Comparison of ENCODE assay signal across 9 mouse cellular contexts in genomic region chr8:120473729-120474364, GRCm38 (mm10).
A peak's percentile ranks its signal among the peaks of the same experiment; 100 is the strongest.
DNase-seq lines count a peak whose midpoint lies in the region; ATAC-seq lines count a peak whose summit lies in the region.
"Had no signal": no experiment of that assay in that cellular context is flagged by ENCODE, and none has a peak within 500 bp of the region (broad histone marks: within the 10 kb centered on the region; RNA-seq: fewer than 3 reads in every experiment).

No protein-coding gene starts in this region.

- WGBS in midbrain, embryonic 10.5 days, result 86% methylated on average over 13 of the region's 13 CpGs
- 88% methylated on average over 13 of the region's 13 CpGs for WGBS in midbrain, embryonic 11.5 days
- 71% methylated on average over 13 of the region's 13 CpGs for WGBS in heart, embryonic 16.5 days
- WGBS in limb, embryonic 11.5 days, result 93% methylated on average over 13 of the region's 13 CpGs

- no peak overlapping the region for H3K4me2 ChIP-seq in midbrain, embryonic 11.5 days
- no peak overlapping the region for H3K4me2 ChIP-seq in heart, embryonic 16.5 days (ENCODE audit: low read depth, low read length)
- no peak overlapping the region for H3K4me2 ChIP-seq in limb, embryonic 11.5 days (ENCODE audit: low read depth, severe bottlenecking)
- H3K4me2 ChIP-seq: midbrain, embryonic 15.5 days had no signal

- no peak for DNase-seq in midbrain, embryonic 10.5 days (ENCODE audit: low spot score)
- no peak for DNase-seq in midbrain, embryonic 11.5 days (ENCODE audit: low spot score, missing footprints)
- DNase-seq in limb, embryonic 11.5 days (ENCODE audit: low spot score), result no peak
- DNase-seq in thymus, postnatal 4 days, result peak; percentile 84
- no peak for DNase-seq in right cerebral cortex, postnatal 4 days
- no peak for DNase-seq in right cerebral cortex, postnatal 14 days
- DNase-seq: left cerebral cortex, postnatal 4 days had no signal

- no peak overlapping the region for H3K4me3 ChIP-seq in midbrain, embryonic 10.5 days
- H3K4me3 ChIP-seq in midbrain, embryonic 11.5 days (ENCODE audit: low read depth, low read length), result no peak overlapping the region
- H3K4me3 ChIP-seq in heart, embryonic 16.5 days (ENCODE audit: low read length), result no peak overlapping the region
- no peak overlapping the region for H3K4me3 ChIP-seq in limb, embryonic 11.5 days (ENCODE audit: low read depth, low read length)
- H3K4me3 ChIP-seq: midbrain, embryonic 15.5 days had no signal

- no peak overlapping the region for H3K9ac ChIP-seq in midbrain, embryonic 11.5 days (ENCODE audit: low read length)
- H3K9ac ChIP-seq in heart, embryonic 16.5 days (ENCODE audit: low read length), result no peak overlapping the region
- 0 out of 2 replicates have a peak overlapping the region, but pooled peaks have one; percentile 7 for H3K9ac ChIP-seq in limb, embryonic 11.5 days (ENCODE audit: low read length)
- H3K9ac ChIP-seq: midbrain, embryonic 15.5 days had no signal

- H3K27ac ChIP-seq in midbrain, embryonic 10.5 days (replicated peaks), result peak overlapping the region; percentile 81; the same call in 1 of the 2 replicates
- no peak overlapping the region for H3K27ac ChIP-seq in midbrain, embryonic 11.5 days (ENCODE audit: low read depth, low read length)
- no peak overlapping the region; the same call in 1 of the 2 replicates for H3K27ac ChIP-seq in heart, embryonic 16.5 days (ENCODE audit: low read length)
- no peak overlapping the region for H3K27ac ChIP-seq in limb, embryonic 11.5 days (replicated peaks; ENCODE audit: low read depth, low read length)
- H3K27ac ChIP-seq: midbrain, embryonic 15.5 days had no signal

- ATAC-seq in midbrain, embryonic 11.5 days (ENCODE audit: low FRiP score), result no peak
- peak; percentile 38; the same call in 1 of the 2 replicates for ATAC-seq in heart, embryonic 16.5 days (replicated peaks; ENCODE audit: extremely low read depth, insufficient read depth, low FRiP score)
- no peak for ATAC-seq in limb, embryonic 11.5 days (ENCODE audit: insufficient number of reproducible peaks, low FRiP score, low TSS enrichment, low read depth)
- ATAC-seq: midbrain, embryonic 15.5 days had no signal

- H3K27me3 ChIP-seq in midbrain, embryonic 10.5 days (ENCODE audit: low read depth, poor library complexity, severe bottlenecking), result peaks cover 51% of the 10 kb centered on the region
- H3K27me3 ChIP-seq in midbrain, embryonic 11.5 days (ENCODE audit: control insufficient read depth, insufficient read depth, low read length), result no peaks in the 10 kb centered on the region
- H3K27me3 ChIP-seq in heart, embryonic 16.5 days (ENCODE audit: control insufficient read depth, insufficient read depth, low read length), result no peaks in the 10 kb centered on the region; the same call in 1 of the 2 replicates
- no peaks in the 10 kb centered on the region for H3K27me3 ChIP-seq in limb, embryonic 11.5 days (ENCODE audit: control insufficient read depth, insufficient read depth, low read length)
- H3K27me3 ChIP-seq: midbrain, embryonic 15.5 days had no signal

- no peaks in the 10 kb centered on the region for H3K36me3 ChIP-seq in midbrain, embryonic 10.5 days
- H3K36me3 ChIP-seq in midbrain, embryonic 11.5 days (ENCODE audit: control insufficient read depth, insufficient read depth, low read length), result no peaks in the 10 kb centered on the region
- no peaks in the 10 kb centered on the region for H3K36me3 ChIP-seq in heart, embryonic 16.5 days (ENCODE audit: control insufficient read depth, insufficient read depth)
- H3K36me3 ChIP-seq in limb, embryonic 11.5 days (ENCODE audit: control insufficient read depth, insufficient read depth, low read length), result no peaks in the 10 kb centered on the region
- H3K36me3 ChIP-seq: midbrain, embryonic 15.5 days had no signal

- H3K4me1 ChIP-seq in midbrain, embryonic 10.5 days, result peaks cover 86% of the 10 kb centered on the region
- peaks cover 57% of the 10 kb centered on the region for H3K4me1 ChIP-seq in midbrain, embryonic 11.5 days (ENCODE audit: control insufficient read depth, insufficient read depth, low read length)
- H3K4me1 ChIP-seq in heart, embryonic 16.5 days (ENCODE audit: control insufficient read depth, insufficient read depth, low read length), result peaks cover 41% of the 10 kb centered on the region
- H3K4me1 ChIP-seq in limb, embryonic 11.5 days (ENCODE audit: control insufficient read depth, insufficient read depth, low read length), result peaks cover 47% of the 10 kb centered on the region

- H3K9me3 ChIP-seq in midbrain, embryonic 10.5 days (replicated peaks), result no peaks in the 10 kb centered on the region
- no peaks in the 10 kb centered on the region for H3K9me3 ChIP-seq in midbrain, embryonic 11.5 days (ENCODE audit: control insufficient read depth, low read length)
- H3K9me3 ChIP-seq in heart, embryonic 16.5 days (replicated peaks; ENCODE audit: control insufficient read depth, low read length), result no peaks in the 10 kb centered on the region
- no peaks in the 10 kb centered on the region for H3K9me3 ChIP-seq in limb, embryonic 11.5 days (ENCODE audit: control insufficient read depth, low read length)
- H3K9me3 ChIP-seq: midbrain, embryonic 15.5 days had no signal
